Mouse (Mus musculus): ENCODE results near the gene 2410015M20Rik. TPM values are rescaled to one million over a fixed set of nuclear protein-coding genes. Genes with fewer than 3 reads are reported as not detected.

Gene 2410015M20Rik
- 53.4 and 84.4 TPM in 2 replicates for polyA plus RNA-seq (2012; rRNA removed)
- 183 and 186 TPM in 2 replicates for polyA plus RNA-seq (2014; fragmentation: Nextera tagmentation; extraction: Ambion mirVana)

DNA sequence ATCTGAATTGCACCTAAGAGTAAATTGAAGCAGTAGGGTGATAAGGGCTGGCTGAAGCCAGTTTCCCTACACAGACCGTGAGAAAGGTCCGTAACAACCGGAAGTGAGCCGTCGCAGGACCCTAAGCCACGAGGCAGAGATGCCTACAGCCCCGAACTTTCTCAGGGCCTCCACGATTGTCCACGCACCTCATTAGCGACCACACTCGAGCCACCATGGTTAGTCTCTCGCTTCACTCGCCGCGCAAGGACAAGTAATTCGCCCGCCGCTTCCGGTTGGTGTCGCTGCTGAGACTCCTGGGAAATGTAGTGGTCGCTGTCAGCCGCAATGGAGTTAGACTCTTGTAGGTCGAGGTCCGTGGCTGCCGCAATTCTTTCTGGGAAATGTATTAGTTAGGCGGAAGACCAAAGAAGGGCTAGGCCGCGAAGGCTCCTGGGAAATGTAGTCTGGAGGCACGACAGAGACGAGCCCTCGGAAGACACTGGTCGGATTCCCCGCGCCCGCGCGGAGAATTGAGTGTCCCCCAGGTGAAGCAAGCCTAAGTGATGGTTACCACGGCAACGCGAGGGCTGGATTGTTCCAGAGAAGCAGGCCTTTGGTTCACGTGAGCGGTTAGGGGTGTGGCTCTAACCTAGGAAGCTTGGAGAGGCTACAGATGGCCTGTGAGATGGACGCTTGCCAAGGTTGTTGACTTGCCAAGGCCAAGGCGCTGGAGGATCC lies at the start of gene 2410015M20Rik:
Gene 2410015M20Rik, minus strand, starts transcription at position 320 of the 720 bp plus-strand sequence.
- under 1% methylated on average over 44 of the region's 44 CpGs for WGBS (ENCODE audit: insufficient replicate concordance)
- DNase-seq (ENCODE audit: low read depth in 3 of 3, low spot score in 3 of 3) = peak; percentile 92 to 96 (median 95)
- Histone ChIP-seq H3K36me3 (replicated peaks; ENCODE audit: control insufficient read depth, insufficient read depth, low read depth) (peaks cover 32% of the 10 kb centered on the region), H3K4me3 (ENCODE audit: insufficient read depth in 1 of 2, low read depth in 2 of 2, low read length in 2 of 2) (peak within 1 kb of the TSS; percentile 79), H3K9ac (replicated peaks) (peak within 1 kb of the TSS; percentile 81), H3K9me3 (ENCODE audit: control insufficient read depth, low read length) (no peaks in the 10 kb centered on the region), H3K4me1 (replicated peaks; ENCODE audit: control insufficient read depth in 2 of 2, insufficient read depth in 2 of 2, low read length in 1 of 2) (peaks cover 23 to 28% of the 10 kb centered on the region in 2 experiments), H3K4me2 (ENCODE audit: low read depth) (peak within 1 kb of the TSS; percentile 87), H3K27ac (peak within 1 kb of the TSS; percentile 62), H3K27me3 (ENCODE audit: control insufficient read depth, insufficient read depth, low read length) (no peaks in the 10 kb centered on the region)
- peak; percentile 80 for ATAC-seq (ENCODE audit: insufficient read depth)
- TF ChIP-seq EP300 (IDR thresholded peaks at IDR 0.05; ENCODE audit: low read depth) (no peak), CTCF (IDR thresholded peaks at IDR 0.05; ENCODE audit: low read depth) (peak; percentile 85)

DNA sequence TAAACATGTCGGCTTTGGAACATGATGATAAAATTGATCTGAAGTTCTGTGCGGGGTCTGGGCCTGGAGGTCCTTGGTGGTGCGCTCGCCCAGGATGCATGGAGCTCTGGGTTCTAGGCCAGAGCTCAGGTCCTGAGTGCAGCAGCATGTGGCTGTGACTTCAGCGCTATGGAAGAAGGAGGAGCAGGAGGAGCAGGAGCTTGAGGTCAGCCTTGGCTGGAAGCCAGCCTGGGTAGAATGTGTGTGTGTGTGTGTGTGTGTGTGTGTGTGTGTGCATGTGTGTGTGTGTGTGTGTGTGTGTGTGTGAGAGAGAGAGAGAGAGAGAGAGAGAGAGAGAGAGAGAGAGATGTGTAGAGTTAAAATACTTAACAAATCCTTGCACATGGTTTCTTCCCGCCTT lies 46.6 kb upstream of the 2410015M20Rik start:
- no peak overlapping the region for H3K4me3 ChIP-seq (ENCODE audit: insufficient read depth in 1 of 2, low read depth in 2 of 2, low read length in 2 of 2)
- H3K27me3 ChIP-seq (ENCODE audit: control insufficient read depth, insufficient read depth, low read length) = no peaks in the 10 kb centered on the region
- DNase-seq (ENCODE audit: low read depth in 3 of 3, low spot score in 3 of 3) (no peak), ATAC-seq (ENCODE audit: insufficient read depth) (no peak)
- H3K9ac ChIP-seq (replicated peaks) = no peak overlapping the region
- no peaks in the 10 kb centered on the region for H3K9me3 ChIP-seq (ENCODE audit: control insufficient read depth, low read length)
- no peak overlapping the region for H3K27ac ChIP-seq
- no peak overlapping the region for H3K4me2 ChIP-seq (ENCODE audit: low read depth)
- no peak for TF ChIP-seq CTCF (IDR thresholded peaks at IDR 0.05; ENCODE audit: low read depth)
- TF ChIP-seq EP300 (IDR thresholded peaks at IDR 0.05; ENCODE audit: low read depth) = no peak
- WGBS (ENCODE audit: insufficient replicate concordance) = 62% methylated on average over 6 of the region's 6 CpGs
- no peaks in the 10 kb centered on the region for H3K36me3 ChIP-seq (replicated peaks; ENCODE audit: control insufficient read depth, insufficient read depth, low read depth)
- no peaks in the 10 kb centered on the region; a peak in 1 of 4 replicates for H3K4me1 ChIP-seq (replicated peaks; ENCODE audit: control insufficient read depth in 2 of 2, insufficient read depth in 2 of 2, low read length in 1 of 2)

DNA sequence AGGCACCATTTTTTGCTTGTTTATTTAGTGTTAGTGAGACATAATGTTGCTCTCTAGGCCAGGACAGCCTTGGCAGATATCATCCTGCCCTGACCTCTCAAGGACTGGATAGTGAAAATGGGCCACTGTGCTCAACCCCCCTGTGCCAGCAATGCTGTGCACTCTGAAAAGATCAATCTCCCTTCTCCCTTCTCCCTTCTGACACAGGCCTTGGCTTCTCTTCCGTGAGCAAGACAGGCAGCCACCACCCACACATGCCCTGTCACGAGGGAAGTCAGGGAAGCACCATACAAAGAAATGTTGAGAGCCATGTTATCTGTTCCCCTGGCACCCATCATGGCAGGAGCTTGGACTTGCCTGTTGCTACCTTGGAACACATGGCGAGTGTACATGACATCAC lies 45.7 kb upstream of the 2410015M20Rik start:
- DNase-seq (ENCODE audit: low read depth in 3 of 3, low spot score in 3 of 3) (no peak), ATAC-seq (ENCODE audit: insufficient read depth) (no peak)
- no peak overlapping the region for H3K4me2 ChIP-seq (ENCODE audit: low read depth)
- WGBS (ENCODE audit: insufficient replicate concordance) = 57% methylated on average over 3 of the region's 3 CpGs
- no peak overlapping the region for H3K27ac ChIP-seq
- no peaks in the 10 kb centered on the region for H3K36me3 ChIP-seq (replicated peaks; ENCODE audit: control insufficient read depth, insufficient read depth, low read depth)
- H3K9me3 ChIP-seq (ENCODE audit: control insufficient read depth, low read length) = no peaks in the 10 kb centered on the region
- H3K4me3 ChIP-seq (ENCODE audit: insufficient read depth in 1 of 2, low read depth in 2 of 2, low read length in 2 of 2) = no peak overlapping the region
- no peaks in the 10 kb centered on the region; a peak in 1 of 4 replicates for H3K4me1 ChIP-seq (replicated peaks; ENCODE audit: control insufficient read depth in 2 of 2, insufficient read depth in 2 of 2, low read length in 1 of 2)
- H3K27me3 ChIP-seq (ENCODE audit: control insufficient read depth, insufficient read depth, low read length) = no peaks in the 10 kb centered on the region
- no peak overlapping the region for H3K9ac ChIP-seq (replicated peaks)
- TF ChIP-seq CTCF (IDR thresholded peaks at IDR 0.05; ENCODE audit: low read depth) (no peak), EP300 (IDR thresholded peaks at IDR 0.05; ENCODE audit: low read depth) (no peak)

DNA sequence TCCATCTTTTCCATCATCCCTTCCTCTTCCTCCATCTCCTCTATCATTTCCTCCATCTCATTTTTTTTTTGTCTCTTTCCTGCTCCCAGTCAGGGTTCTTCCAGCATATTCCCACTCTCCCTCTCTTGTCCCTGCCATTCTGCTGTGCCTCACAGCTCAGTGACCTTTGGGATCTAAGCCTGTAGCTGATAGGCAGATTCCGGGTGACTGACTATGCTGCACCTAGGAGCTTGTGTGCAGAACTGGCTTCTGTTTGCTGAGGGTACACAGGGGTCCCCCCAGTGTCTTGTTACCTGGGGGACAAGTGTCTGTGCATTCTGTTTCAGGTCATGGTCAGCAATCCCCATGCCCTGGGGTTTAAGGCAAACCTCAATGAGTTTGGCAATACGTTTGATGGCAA lies 45.2 kb upstream of the 2410015M20Rik start:
- no peak overlapping the region for H3K4me2 ChIP-seq (ENCODE audit: low read depth)
- 53% methylated on average over 2 of the region's 2 CpGs for WGBS (ENCODE audit: insufficient replicate concordance)
- ATAC-seq (ENCODE audit: insufficient read depth) (no peak), DNase-seq (ENCODE audit: low read depth in 3 of 3, low spot score in 3 of 3) (no peak)
- no peaks in the 10 kb centered on the region for H3K27me3 ChIP-seq (ENCODE audit: control insufficient read depth, insufficient read depth, low read length)
- no peaks in the 10 kb centered on the region for H3K9me3 ChIP-seq (ENCODE audit: control insufficient read depth, low read length)
- no peaks in the 10 kb centered on the region; a peak in 1 of 4 replicates for H3K4me1 ChIP-seq (replicated peaks; ENCODE audit: control insufficient read depth in 2 of 2, insufficient read depth in 2 of 2, low read length in 1 of 2)
- no peak overlapping the region for H3K4me3 ChIP-seq (ENCODE audit: insufficient read depth in 1 of 2, low read depth in 2 of 2, low read length in 2 of 2)
- TF ChIP-seq EP300 (IDR thresholded peaks at IDR 0.05; ENCODE audit: low read depth) = no peak
- TF ChIP-seq CTCF (IDR thresholded peaks at IDR 0.05; ENCODE audit: low read depth) = no peak
- no peak overlapping the region for H3K9ac ChIP-seq (replicated peaks)
- no peaks in the 10 kb centered on the region for H3K36me3 ChIP-seq (replicated peaks; ENCODE audit: control insufficient read depth, insufficient read depth, low read depth)
- no peak overlapping the region for H3K27ac ChIP-seq

DNA sequence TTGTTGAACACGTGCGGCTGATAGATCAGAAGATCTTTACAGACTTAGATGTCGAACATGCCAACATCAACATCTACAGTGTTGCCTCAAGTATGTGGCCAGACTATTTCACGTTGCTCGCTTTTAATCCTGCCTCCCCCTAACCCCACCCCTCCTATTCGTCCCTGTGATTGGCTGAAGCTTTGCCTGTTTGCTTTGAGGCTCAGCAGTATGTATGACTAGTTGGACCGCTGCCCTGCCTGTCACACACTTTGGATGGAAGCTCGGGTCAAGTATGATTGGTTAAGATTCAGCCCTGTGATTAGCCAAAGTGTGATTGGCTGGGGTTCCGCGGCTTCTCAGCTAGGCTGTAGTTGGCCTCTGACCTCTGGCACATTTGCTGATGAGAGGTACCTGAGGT lies 42.2 kb upstream of the 2410015M20Rik start:
- ATAC-seq (ENCODE audit: insufficient read depth) (peak; percentile 60), DNase-seq (ENCODE audit: low read depth in 3 of 3, low spot score in 3 of 3) (peak in 1 of 3 experiments; percentile 22)
- WGBS (ENCODE audit: insufficient replicate concordance) = 23% methylated on average over 10 of the region's 10 CpGs
- no peak overlapping the region for H3K27ac ChIP-seq
- H3K4me1 ChIP-seq (replicated peaks; ENCODE audit: control insufficient read depth in 2 of 2, insufficient read depth in 2 of 2, low read length in 1 of 2) = no peaks in the 10 kb centered on the region; a peak in 1 of 4 replicates
- no peaks in the 10 kb centered on the region for H3K36me3 ChIP-seq (replicated peaks; ENCODE audit: control insufficient read depth, insufficient read depth, low read depth)
- TF ChIP-seq EP300 (IDR thresholded peaks at IDR 0.05; ENCODE audit: low read depth) (no peak), CTCF (IDR thresholded peaks at IDR 0.05; ENCODE audit: low read depth) (no peak)
- H3K9me3 ChIP-seq (ENCODE audit: control insufficient read depth, low read length) = no peaks in the 10 kb centered on the region
- H3K27me3 ChIP-seq (ENCODE audit: control insufficient read depth, insufficient read depth, low read length) = no peaks in the 10 kb centered on the region
- H3K4me2 ChIP-seq (ENCODE audit: low read depth) = no peak overlapping the region
- H3K4me3 ChIP-seq (ENCODE audit: insufficient read depth in 1 of 2, low read depth in 2 of 2, low read length in 2 of 2) = no peak overlapping the region
- H3K9ac ChIP-seq (replicated peaks) = no peak overlapping the region

All from liver, embryonic 14.5 days (tissue).